Mouse (Mus musculus): ENCODE data around the gene 1500009L16Rik. TPM values are rescaled to one million over a fixed set of nuclear protein-coding genes. Genes with fewer than 3 reads are reported as not detected.

Gene 1500009L16Rik
- total and polyA plus RNA-seq, 2 experiments from 2014 or later, result 8.3 to 13.8 TPM

DNA sequence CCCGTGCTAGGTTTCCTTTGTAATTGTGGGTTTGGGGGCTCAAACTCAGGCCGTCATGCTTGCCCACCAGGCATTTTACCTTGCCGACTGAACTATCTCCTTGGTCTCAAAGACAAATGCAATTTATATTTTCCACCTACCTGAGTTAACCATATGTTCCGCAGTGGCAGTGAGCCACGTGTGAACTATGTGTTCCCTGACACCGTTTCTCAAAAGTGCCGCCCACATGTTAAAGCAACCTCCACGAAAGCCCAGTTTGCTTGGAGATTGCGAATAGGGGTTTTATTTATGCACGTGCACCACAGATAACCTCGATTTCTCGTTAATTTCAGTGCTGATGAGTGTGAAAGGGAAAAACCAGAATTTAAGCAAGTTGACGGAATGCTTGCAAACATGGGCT is 36.1 kb downstream of the 1500009L16Rik start:
- no peak overlapping the region for H3K4me3 ChIP-seq (ENCODE audit: low read depth, low read length)
- no peak overlapping the region for H3K4me2 ChIP-seq (ENCODE audit: low read depth, low read length)
- H3K27me3 ChIP-seq (ENCODE audit: control insufficient read depth, insufficient read depth, low read length), result no peaks in the 10 kb centered on the region
- H3K36me3 ChIP-seq (replicated peaks; ENCODE audit: control insufficient read depth, insufficient read depth, low read length), result no peaks in the 10 kb centered on the region
- DNase-seq (ENCODE audit: low spot score) (no peak), ATAC-seq (ENCODE audit: insufficient read depth, low read depth) (no peak)
- no peak overlapping the region for H3K9ac ChIP-seq (replicated peaks; ENCODE audit: low read depth, low read length)
- no peak overlapping the region for H3K27ac ChIP-seq (ENCODE audit: low read depth)
- H3K4me1 ChIP-seq (ENCODE audit: control insufficient read depth, insufficient read depth), result 0 out of 2 replicates have a peak, but pooled peaks cover 18% of the 10 kb centered on the region
- H3K9me3 ChIP-seq (replicated peaks; ENCODE audit: control insufficient read depth, low read length), result no peaks in the 10 kb centered on the region
- 84% methylated on average over 13 of the region's 13 CpGs for WGBS
- TF ChIP-seq EP300 (IDR thresholded peaks at IDR 0.05; ENCODE audit: low read depth) (no peak), CTCF (IDR thresholded peaks at IDR 0.05; ENCODE audit: low read depth) (no peak)

- ATAC-seq (ENCODE audit: insufficient read depth, low read depth), result no peak
- 27% methylated on average over 2 of the region's 2 CpGs for WGBS
Observed at GRCm38 (mm10) chr10:83760535-83760934, 37.9 kb downstream of the 1500009L16Rik start.

GRCm38 (mm10) chr10:83763891-83764290 is 41.2 kb downstream of the 1500009L16Rik start:
- H3K4me2 ChIP-seq (ENCODE audit: low read depth, low read length), result no peak overlapping the region
- TF ChIP-seq CTCF (IDR thresholded peaks at IDR 0.05; ENCODE audit: low read depth) (no peak), EP300 (IDR thresholded peaks at IDR 0.05; ENCODE audit: low read depth) (no peak)
- DNase-seq (ENCODE audit: low spot score) (no peak), ATAC-seq (ENCODE audit: insufficient read depth, low read depth) (no peak)
- 77% methylated on average over 4 of the region's 4 CpGs for WGBS
- H3K27ac ChIP-seq (ENCODE audit: low read depth), result no peak overlapping the region
- no peak overlapping the region for H3K9ac ChIP-seq (replicated peaks; ENCODE audit: low read depth, low read length)
- 0 out of 2 replicates have a peak, but pooled peaks cover 13% of the 10 kb centered on the region for H3K4me1 ChIP-seq (ENCODE audit: control insufficient read depth, insufficient read depth)
- no peaks in the 10 kb centered on the region for H3K36me3 ChIP-seq (replicated peaks; ENCODE audit: control insufficient read depth, insufficient read depth, low read length)
- no peaks in the 10 kb centered on the region for H3K27me3 ChIP-seq (ENCODE audit: control insufficient read depth, insufficient read depth, low read length)
- H3K4me3 ChIP-seq (ENCODE audit: low read depth, low read length), result no peak overlapping the region
- no peaks in the 10 kb centered on the region for H3K9me3 ChIP-seq (replicated peaks; ENCODE audit: control insufficient read depth, low read length)

More at GRCm38 (mm10) chr10:83760535-83760934, 37.9 kb downstream of the 1500009L16Rik start:
- no peak overlapping the region for H3K9ac ChIP-seq (replicated peaks; ENCODE audit: low read depth, low read length)
- TF ChIP-seq CTCF (IDR thresholded peaks at IDR 0.05; ENCODE audit: low read depth) (no peak), EP300 (IDR thresholded peaks at IDR 0.05; ENCODE audit: low read depth) (no peak)
- no peak for DNase-seq (ENCODE audit: low spot score)
- no peaks in the 10 kb centered on the region for H3K9me3 ChIP-seq (replicated peaks; ENCODE audit: control insufficient read depth, low read length)
- H3K27me3 ChIP-seq (ENCODE audit: control insufficient read depth, insufficient read depth, low read length), result no peaks in the 10 kb centered on the region
- no peak overlapping the region for H3K4me2 ChIP-seq (ENCODE audit: low read depth, low read length)
- no peak overlapping the region for H3K27ac ChIP-seq (ENCODE audit: low read depth)
- no peak overlapping the region for H3K4me3 ChIP-seq (ENCODE audit: low read depth, low read length)
- no peaks in the 10 kb centered on the region for H3K36me3 ChIP-seq (replicated peaks; ENCODE audit: control insufficient read depth, insufficient read depth, low read length)
- 0 out of 2 replicates have a peak, but pooled peaks cover 18% of the 10 kb centered on the region for H3K4me1 ChIP-seq (ENCODE audit: control insufficient read depth, insufficient read depth)

- no peaks in the 10 kb centered on the region for H3K9me3 ChIP-seq (replicated peaks; ENCODE audit: control insufficient read depth, low read length)
- TF ChIP-seq EP300 (IDR thresholded peaks at IDR 0.05; ENCODE audit: low read depth), result no peak
- no peaks in the 10 kb centered on the region for H3K4me1 ChIP-seq (ENCODE audit: control insufficient read depth, insufficient read depth)
- H3K4me3 ChIP-seq (ENCODE audit: low read depth, low read length), result no peak overlapping the region
- no peak overlapping the region for H3K4me2 ChIP-seq (ENCODE audit: low read depth, low read length)
- DNase-seq (ENCODE audit: low spot score) (no peak), ATAC-seq (ENCODE audit: insufficient read depth, low read depth) (no peak)
- no peaks in the 10 kb centered on the region for H3K36me3 ChIP-seq (replicated peaks; ENCODE audit: control insufficient read depth, insufficient read depth, low read length)
- H3K27ac ChIP-seq (ENCODE audit: low read depth), result no peak overlapping the region
- H3K27me3 ChIP-seq (ENCODE audit: control insufficient read depth, insufficient read depth, low read length), result no peaks in the 10 kb centered on the region
- no peak overlapping the region for H3K9ac ChIP-seq (replicated peaks; ENCODE audit: low read depth, low read length)
Observed at GRCm38 (mm10) chr10:83766882-83767281, 44.2 kb downstream of the 1500009L16Rik start.

DNA sequence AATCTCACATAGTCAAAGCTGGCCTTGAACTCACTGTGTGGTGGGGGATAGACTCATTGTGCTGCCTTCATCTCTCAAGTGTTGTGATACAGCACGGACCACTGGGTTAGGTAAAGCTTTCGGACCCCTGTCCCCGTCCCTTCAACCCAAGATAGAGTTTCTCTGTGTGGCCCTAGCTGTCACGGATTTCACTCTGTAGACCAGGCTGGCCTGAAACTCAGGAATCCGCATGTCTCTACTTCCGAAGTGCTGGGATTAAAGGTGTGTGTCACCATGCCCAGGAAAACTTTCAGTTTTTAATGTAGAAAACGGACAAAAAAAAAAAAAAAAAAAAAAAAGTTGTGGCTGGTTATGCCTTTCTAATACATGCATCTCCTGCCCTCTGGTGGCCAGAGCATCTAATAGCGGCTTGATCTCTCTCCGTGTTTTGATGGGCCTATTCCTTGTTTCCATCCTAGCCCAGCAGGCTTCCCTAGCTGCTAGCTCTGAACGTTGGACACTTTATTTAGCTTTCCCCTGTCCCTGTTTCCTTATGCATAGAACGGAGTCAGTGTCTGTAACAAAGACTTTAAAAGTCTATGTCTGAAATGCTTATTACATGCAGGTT is 53.7 kb downstream of the 1500009L16Rik start:
- WGBS, result 32% methylated on average over 11 of the region's 11 CpGs
- H3K27me3 ChIP-seq (ENCODE audit: control insufficient read depth, insufficient read depth, low read length), result no peaks in the 10 kb centered on the region
- no peak overlapping the region for H3K9ac ChIP-seq (replicated peaks; ENCODE audit: low read depth, low read length)
- no peak overlapping the region for H3K4me3 ChIP-seq (ENCODE audit: low read depth, low read length)
- H3K4me2 ChIP-seq (ENCODE audit: low read depth, low read length), result 0 out of 2 replicates have a peak overlapping the region, but pooled peaks have one; percentile 11
- peaks cover 10% of the 10 kb centered on the region; the same call in 1 of the 2 replicates for H3K9me3 ChIP-seq (replicated peaks; ENCODE audit: control insufficient read depth, low read length)
- no peak overlapping the region for H3K27ac ChIP-seq (ENCODE audit: low read depth)
- ATAC-seq (ENCODE audit: insufficient read depth, low read depth), result no peak
- peak; percentile 81 for TF ChIP-seq CTCF (IDR thresholded peaks at IDR 0.05; ENCODE audit: low read depth)
- no peak for TF ChIP-seq EP300 (IDR thresholded peaks at IDR 0.05; ENCODE audit: low read depth)
- DNase-seq (ENCODE audit: low spot score), result peak; percentile 59
- no peaks in the 10 kb centered on the region for H3K36me3 ChIP-seq (replicated peaks; ENCODE audit: control insufficient read depth, insufficient read depth, low read length)
- H3K4me1 ChIP-seq (ENCODE audit: control insufficient read depth, insufficient read depth), result no peaks in the 10 kb centered on the region

DNA sequence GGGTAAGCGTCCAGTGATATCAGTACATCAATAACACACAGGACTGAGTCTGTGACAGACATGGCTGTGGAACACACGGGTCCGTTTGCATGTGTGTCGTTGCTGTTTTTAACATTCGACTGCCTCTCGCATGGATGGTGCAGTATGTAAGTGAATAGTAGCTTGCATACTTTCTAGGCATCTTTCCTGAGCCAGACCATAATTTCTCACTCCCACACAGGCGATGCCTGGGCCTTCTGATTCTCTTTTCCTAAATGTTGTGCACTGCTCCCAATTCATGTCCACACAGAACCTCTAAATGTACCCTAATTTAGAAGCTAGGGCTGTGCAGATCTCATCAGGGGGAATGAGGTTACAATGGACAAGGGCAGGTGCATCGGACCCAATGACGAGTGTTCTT is 54.6 kb downstream of the 1500009L16Rik start:
- DNase-seq (ENCODE audit: low spot score), result no peak
- Histone ChIP-seq H3K4me1 (ENCODE audit: control insufficient read depth, insufficient read depth) (no peaks in the 10 kb centered on the region), H3K9me3 (replicated peaks; ENCODE audit: control insufficient read depth, low read length) (peaks cover 10% of the 10 kb centered on the region; the same call in 1 of the 2 replicates), H3K4me2 (ENCODE audit: low read depth, low read length) (no peak overlapping the region), H3K27me3 (ENCODE audit: control insufficient read depth, insufficient read depth, low read length) (no peaks in the 10 kb centered on the region), H3K27ac (ENCODE audit: low read depth) (no peak overlapping the region), H3K36me3 (replicated peaks; ENCODE audit: control insufficient read depth, insufficient read depth, low read length) (no peaks in the 10 kb centered on the region), H3K9ac (replicated peaks; ENCODE audit: low read depth, low read length) (no peak overlapping the region), H3K4me3 (ENCODE audit: low read depth, low read length) (no peak overlapping the region)
- no peak for ATAC-seq (ENCODE audit: insufficient read depth, low read depth)
- no peak for TF ChIP-seq CTCF (IDR thresholded peaks at IDR 0.05; ENCODE audit: low read depth)
- no peak for TF ChIP-seq EP300 (IDR thresholded peaks at IDR 0.05; ENCODE audit: low read depth)
- 76% methylated on average over 9 of the region's 9 CpGs for WGBS

Data from heart, postnatal 0 days (tissue).